Comparison of ENCODE assay signal across 8 mouse cellular contexts in genomic region chr2:78867726-78868510, GRCm38 (mm10). TPM values are rescaled to one million over a fixed set of nuclear protein-coding genes. Genes with fewer than 3 reads are reported as not detected.
A peak's percentile ranks its signal among the peaks of the same experiment; 100 is the strongest.
DNase-seq lines count a peak whose midpoint lies in the region; ATAC-seq and TF ChIP-seq lines count a peak whose summit lies in the region.

Gene Ube2e3, plus strand, starts transcription at chr2:78868124.

- H3K4me1 ChIP-seq in lung, embryonic 16.5 days (replicated peaks; ENCODE audit: control insufficient read depth, insufficient read depth, low read length) = peaks cover 22% of the 10 kb centered on the region
- peaks cover 5% of the 10 kb centered on the region for H3K4me1 ChIP-seq in cortical plate, adult 2 months (ENCODE audit: control insufficient read depth, insufficient read depth, low read length)
- peaks cover 11% of the 10 kb centered on the region; the same call in 1 of the 2 replicates for H3K4me1 ChIP-seq in intestine, embryonic 15.5 days (replicated peaks)

- no peaks in the 10 kb centered on the region for H3K9me3 ChIP-seq in lung, embryonic 16.5 days (ENCODE audit: control insufficient read depth, low read length)
- no peaks in the 10 kb centered on the region for H3K9me3 ChIP-seq in intestine, embryonic 15.5 days

- H3K27ac ChIP-seq in lung, embryonic 16.5 days (ENCODE audit: low read length) = peak within 1 kb of the TSS; percentile 98
- peak within 1 kb of the TSS; percentile 82 for H3K27ac ChIP-seq in cortical plate, adult 2 months (ENCODE audit: insufficient read depth, low read length)
- peak within 1 kb of the TSS; percentile 98 for H3K27ac ChIP-seq in intestine, embryonic 15.5 days
- no peak within 1 kb of the TSS for H3K27ac ChIP-seq in macrophage

- peak within 1 kb of the TSS; percentile 80 for H3K4me3 ChIP-seq in lung, embryonic 16.5 days (ENCODE audit: low read length)
- H3K4me3 ChIP-seq in cortical plate, adult 2 months (ENCODE audit: insufficient read depth, low read length) = peak within 1 kb of the TSS; percentile 90
- H3K4me3 ChIP-seq in intestine, embryonic 15.5 days (replicated peaks) = peak within 1 kb of the TSS; percentile 66
- peak within 1 kb of the TSS; percentile 38 for H3K4me3 ChIP-seq in macrophage (ENCODE audit: inconsistent target)

- peak within 1 kb of the TSS; percentile 98 for H3K9ac ChIP-seq in lung, embryonic 16.5 days (ENCODE audit: low read length)
- peak within 1 kb of the TSS; percentile 90 for H3K9ac ChIP-seq in intestine, embryonic 15.5 days

- 6% methylated on average over 14 of the region's 14 CpGs for WGBS in lung, embryonic 16.5 days
- 6% methylated on average over 14 of the region's 14 CpGs for WGBS in intestine, embryonic 15.5 days
- WGBS in macrophage (ENCODE audit: missing documents) = 29% methylated on average over 14 of the region's 14 CpGs

- H3K36me3 ChIP-seq in lung, embryonic 16.5 days (ENCODE audit: control insufficient read depth, insufficient read depth, low read length) = peaks cover 5% of the 10 kb centered on the region; the same call in 1 of the 2 replicates
- no peaks in the 10 kb centered on the region for H3K36me3 ChIP-seq in intestine, embryonic 15.5 days
- H3K36me3 ChIP-seq in macrophage (ENCODE audit: inconsistent target) = no peaks in the 10 kb centered on the region

- DNase-seq in lung, adult 18-20 months = no peak
- no peak for DNase-seq in gonadal fat pad, adult 2 months (ENCODE audit: low read depth)
- DNase-seq in right cerebral cortex, postnatal 14 days = no peak

- H3K4me2 ChIP-seq in lung, embryonic 16.5 days (ENCODE audit: low read depth, low read length) = peak within 1 kb of the TSS; percentile 85
- peak within 1 kb of the TSS; percentile 83 for H3K4me2 ChIP-seq in intestine, embryonic 15.5 days (replicated peaks)

- peak; percentile 1; the same call in 1 of the 2 replicates for ATAC-seq in lung, embryonic 16.5 days (ENCODE audit: low read depth)
- peak; percentile 6 for ATAC-seq in intestine, embryonic 15.5 days
- no peak for ATAC-seq in activated CD4-positive, CD25-positive, alpha-beta regulatory T cell, adult 4 months

- no peak for TF ChIP-seq POLR2A in cortical plate, adult 2 months (IDR thresholded peaks at IDR 0.05; ENCODE audit: extremely low read depth, insufficient read depth, low read length)

- H3K79me2 ChIP-seq in macrophage (ENCODE audit: inconsistent target) = peaks cover 20% of the 10 kb centered on the region

- H3K27me3 ChIP-seq in lung, embryonic 16.5 days (ENCODE audit: control insufficient read depth, insufficient read depth, low read depth, low read length) = no peaks in the 10 kb centered on the region
- no peaks in the 10 kb centered on the region for H3K27me3 ChIP-seq in intestine, embryonic 15.5 days (replicated peaks)

- no peak for TF ChIP-seq CTCF in cortical plate, adult 2 months (IDR thresholded peaks at IDR 0.05; ENCODE audit: extremely low read depth, insufficient read depth, low read length)

RNA-seq across cellular contexts. Expression of gene Ube2e3, which starts in this region (rescaled TPM):
- 144 and 157 TPM in 2 replicates for polyA plus RNA-seq in lung, embryonic 16.5 days (2015; fragmentation: Nextera tagmentation; extraction: Ambion mirVana)
- 59.6 and 63.8 TPM in 2 replicates for polyA plus RNA-seq in cortical plate, adult 2 months (2012; rRNA removed)
- polyA plus RNA-seq in gonadal fat pad, adult 2 months (2012; rRNA removed) = 17.0 and 18.9 TPM in 2 replicates
- 95.8 and 110 TPM in 2 replicates for polyA plus RNA-seq in intestine, embryonic 15.5 days (2015; fragmentation: Nextera tagmentation; extraction: Ambion mirVana)
- total RNA-seq in macrophage (2018; cell fraction: chromatin; rRNA removed) = 10 to 100 TPM; 23.6 to 96.1 (median 51.1) TPM
- total RNA-seq in macrophage (2018; cell fraction: cytosol; rRNA removed) = 10 to 100 TPM; 29.7 to 39.8 (median 34.8) TPM
- total RNA-seq in macrophage (2018; cell fraction: nucleus; rRNA removed) = 10 to 100 TPM; 24.0 to 71.7 (median 36.9) TPM
- 26.6 to 43.5 TPM (median 28.2 TPM) in 3 replicates for polyA plus RNA-seq in macrophage (2018)
- 1 to 10 TPM; 9.0 to 9.5 TPM for polyA plus RNA-seq in activated CD4-positive, CD25-positive, alpha-beta regulatory T cell, adult 4 months (2017; shearing (Covaris generic))

Comparison
In these comparisons a context has a peak if more than half of its experiments do, and no peak if none do; other contexts are left out.
1. H3K4me3 ChIP-seq: peak in every context shown above with its lines; median percentile 90 in cortical plate, adult 2 months; 80 in lung, embryonic 16.5 days; 66 in intestine, embryonic 15.5 days; 38 in macrophage.